In genomic region chr4:70601301-70601700, GRCm38 (mm10) we compare ENCODE assay signal across 7 mouse cellular contexts.
DNase-seq lines count a peak whose midpoint lies in the region; ATAC-seq and TF ChIP-seq lines count a peak whose summit lies in the region.

No protein-coding gene starts in this region.

- no peaks in the 10 kb centered on the region for H3K9me3 ChIP-seq in limb, embryonic 11.5 days (ENCODE audit: control insufficient read depth, low read length)
- H3K9me3 ChIP-seq in limb, embryonic 10.5 days (replicated peaks), result no peaks in the 10 kb centered on the region
- H3K9me3 ChIP-seq in MEL (replicated peaks; ENCODE audit: insufficient read depth, low read length), result no peaks in the 10 kb centered on the region
- no peaks in the 10 kb centered on the region for H3K9me3 ChIP-seq in hindbrain, embryonic 11.5 days (ENCODE audit: control insufficient read depth, low read length)

- H3K4me1 ChIP-seq in limb, embryonic 11.5 days (ENCODE audit: control insufficient read depth, insufficient read depth, low read length), result no peaks in the 10 kb centered on the region
- no peaks in the 10 kb centered on the region for H3K4me1 ChIP-seq in limb, embryonic 10.5 days
- no peaks in the 10 kb centered on the region for H3K4me1 ChIP-seq in MEL (ENCODE audit: control insufficient read depth in 1 of 2, insufficient read depth in 2 of 2, low read length in 2 of 2)
- H3K4me1 ChIP-seq in hindbrain, embryonic 11.5 days (replicated peaks; ENCODE audit: control insufficient read depth, insufficient read depth, low read length), result no peaks in the 10 kb centered on the region

- H3K9ac ChIP-seq in limb, embryonic 11.5 days (ENCODE audit: low read length), result no peak overlapping the region
- no peak overlapping the region for H3K9ac ChIP-seq in MEL (ENCODE audit: control insufficient read depth, low read depth, low read length, poor library complexity, severe bottlenecking)
- H3K9ac ChIP-seq in hindbrain, embryonic 11.5 days (ENCODE audit: low read depth, low read length), result no peak overlapping the region

- TF ChIP-seq RAD21 in MEL (IDR thresholded peaks at IDR 0.05; ENCODE audit: low read depth, low read length), result peak; percentile 82

- no peaks in the 10 kb centered on the region for H3K79me2 ChIP-seq in MEL (ENCODE audit: control insufficient read depth, insufficient read depth, low read length, poor library complexity)

- H3K27ac ChIP-seq in limb, embryonic 11.5 days (replicated peaks; ENCODE audit: low read depth, low read length), result no peak overlapping the region
- H3K27ac ChIP-seq in limb, embryonic 10.5 days, result no peak overlapping the region
- no peak overlapping the region for H3K27ac ChIP-seq in MEL (ENCODE audit: control insufficient read depth, low read depth, low read length)
- no peak overlapping the region for H3K27ac ChIP-seq in hindbrain, embryonic 11.5 days (ENCODE audit: low read depth, low read length)

- no peak for DNase-seq in limb, embryonic 11.5 days (ENCODE audit: low spot score)
- no peak for DNase-seq in limb, embryonic 10.5 days (ENCODE audit: low spot score)
- peak; percentile 63 for DNase-seq in MEL (ENCODE audit: low read depth, low spot score)
- peak; percentile 15 for DNase-seq in cerebellum, adult 8-10 months
- DNase-seq in hindbrain, embryonic 11.5 days (ENCODE audit: low spot score), result peak; percentile 43
- peak; percentile 6 for DNase-seq in lung, postnatal 14 days
- no peak for DNase-seq in urinary bladder, postnatal 25 days (ENCODE audit: low spot score)

- 23% methylated on average over 4 of the region's 4 CpGs for WGBS in limb, embryonic 11.5 days
- 24% methylated on average over 4 of the region's 4 CpGs for WGBS in limb, embryonic 10.5 days
- WGBS in hindbrain, embryonic 11.5 days, result 21% methylated on average over 4 of the region's 4 CpGs

- no peak overlapping the region for H3K4me2 ChIP-seq in limb, embryonic 11.5 days (ENCODE audit: low read depth, severe bottlenecking)
- no peak overlapping the region for H3K4me2 ChIP-seq in hindbrain, embryonic 11.5 days (replicated peaks; ENCODE audit: low read depth, low read length)

- H3K27me3 ChIP-seq in limb, embryonic 11.5 days (ENCODE audit: control insufficient read depth, insufficient read depth, low read length), result no peaks in the 10 kb centered on the region
- H3K27me3 ChIP-seq in limb, embryonic 10.5 days (ENCODE audit: low read depth, poor library complexity, severe bottlenecking), result no peaks in the 10 kb centered on the region
- no peaks in the 10 kb centered on the region for H3K27me3 ChIP-seq in MEL (ENCODE audit: control insufficient read depth in 1 of 2, insufficient read depth in 2 of 2, low read length in 2 of 2)
- no peaks in the 10 kb centered on the region for H3K27me3 ChIP-seq in hindbrain, embryonic 11.5 days (ENCODE audit: control insufficient read depth, insufficient read depth, low read length)

- TF ChIP-seq CTCF in MEL (IDR thresholded peaks at IDR 0.05 in 2 of 3, conservative IDR thresholded peaks at IDR 0.05 in 1 of 3; ENCODE audit: control insufficient read depth in 1 of 3, insufficient read depth in 1 of 3, low read depth in 2 of 3, low read length in 3 of 3, poor library complexity in 1 of 3, severe bottlenecking in 1 of 3), result peak; percentile 52 to 87 (median 64)

- no peaks in the 10 kb centered on the region for H3K36me3 ChIP-seq in limb, embryonic 11.5 days (ENCODE audit: control insufficient read depth, insufficient read depth, low read length)
- H3K36me3 ChIP-seq in limb, embryonic 10.5 days, result no peaks in the 10 kb centered on the region
- H3K36me3 ChIP-seq in MEL (ENCODE audit: control insufficient read depth in 1 of 2, insufficient read depth in 2 of 2, low read length in 2 of 2), result no peaks in the 10 kb centered on the region
- no peaks in the 10 kb centered on the region for H3K36me3 ChIP-seq in hindbrain, embryonic 11.5 days (ENCODE audit: control insufficient read depth, insufficient read depth, low read length)

- no peak for TF ChIP-seq POLR2A in MEL (IDR thresholded peaks at IDR 0.05; ENCODE audit: control insufficient read depth in 1 of 2, insufficient read depth in 1 of 2, low read depth in 1 of 2, low read length in 2 of 2, poor library complexity in 1 of 2)

- ATAC-seq in limb, embryonic 11.5 days (ENCODE audit: insufficient number of reproducible peaks, low FRiP score, low TSS enrichment, low read depth), result 0 out of 2 replicates have a peak, but pooled peaks have one; percentile 60
- ATAC-seq in hindbrain, embryonic 11.5 days (ENCODE audit: low FRiP score), result peak; percentile 77

- no peak overlapping the region for H3K4me3 ChIP-seq in limb, embryonic 11.5 days (ENCODE audit: low read depth, low read length)
- no peak overlapping the region for H3K4me3 ChIP-seq in limb, embryonic 10.5 days
- H3K4me3 ChIP-seq in MEL (ENCODE audit: control insufficient read depth in 1 of 2, insufficient read depth in 1 of 2, low read depth in 2 of 2, low read length in 2 of 2), result no peak overlapping the region; a peak in 1 of 4 replicates
- no peak overlapping the region for H3K4me3 ChIP-seq in hindbrain, embryonic 11.5 days (ENCODE audit: low read depth, low read length)

- no peak for TF ChIP-seq EP300 in MEL (IDR thresholded peaks at IDR 0.05; ENCODE audit: low read depth in 1 of 2, low read length in 2 of 2)

TF ChIP-seq in MEL, 35 proteins besides CTCF, POLR2A, EP300 and RAD21:
- no peak for TF ChIP-seq BHLHE40 (IDR thresholded peaks at IDR 0.05; ENCODE audit: borderline replicate concordance, low read depth, low read length)
- peak; percentile 95 for TF ChIP-seq SMC3 (IDR thresholded peaks at IDR 0.05; ENCODE audit: low read depth, low read length)
- peak; percentile 83 for TF ChIP-seq ZC3H11A (IDR thresholded peaks at IDR 0.05; ENCODE audit: low read depth, low read length)

Comparison
In these comparisons a context has a peak if more than half of its experiments do, and no peak if none do; other contexts are left out.
1. DNase-seq: peak in MEL (single experiment), cerebellum, adult 8-10 months (single experiment), hindbrain, embryonic 11.5 days (single experiment) and lung, postnatal 14 days (single experiment); none in limb, embryonic 11.5 days (single experiment), limb, embryonic 10.5 days (single experiment) and urinary bladder, postnatal 25 days (single experiment).